Mouse (Mus musculus) adrenal gland (tissue): Measurements from ENCODE around the gene Tmem130.
"Not testable (repeated sequence)": the region's sequence is repeated elsewhere in the genome, so short reads cannot be mapped to it uniquely, and the experiment has no call there.

Experiments
- intact Hi-C: fragments of 180-260 bp; cut with DNase I; formaldehyde crosslinking; loops from one replicate; pipeline ENCODE4 v1.15.1; 2025
- long read RNA-seq, 2 experiments: library from polyadenylated mRNA; unstranded; transcript quantifications; one replicate each; pipeline ENCODE4 v2.0.0; 2020; ENCODE audit warnings: borderline replicate concordance in 1 of 2; ENCODE audit not compliant: insufficient replicate concordance in 1 of 2

Tmem130 gene
- long read RNA-seq, experiment 1, transcript Tmem130-201 (8 exons, 2,805 nt) = major isoform, 13 of 17 reads
- long read RNA-seq, experiment 1, partial matches to known transcripts = 3 of 17 reads
- long read RNA-seq, experiment 1, other reads (novel, unspliced or antisense) = 1 of 17 reads
- long read RNA-seq, experiment 2, transcript Tmem130-201 (8 exons, 2,805 nt) = major isoform, 13 of 16 reads
- long read RNA-seq, experiment 2, partial matches to known transcripts = 2 of 16 reads
- long read RNA-seq, experiment 2, other reads (novel, unspliced or antisense) = 1 of 16 reads

DNA sequence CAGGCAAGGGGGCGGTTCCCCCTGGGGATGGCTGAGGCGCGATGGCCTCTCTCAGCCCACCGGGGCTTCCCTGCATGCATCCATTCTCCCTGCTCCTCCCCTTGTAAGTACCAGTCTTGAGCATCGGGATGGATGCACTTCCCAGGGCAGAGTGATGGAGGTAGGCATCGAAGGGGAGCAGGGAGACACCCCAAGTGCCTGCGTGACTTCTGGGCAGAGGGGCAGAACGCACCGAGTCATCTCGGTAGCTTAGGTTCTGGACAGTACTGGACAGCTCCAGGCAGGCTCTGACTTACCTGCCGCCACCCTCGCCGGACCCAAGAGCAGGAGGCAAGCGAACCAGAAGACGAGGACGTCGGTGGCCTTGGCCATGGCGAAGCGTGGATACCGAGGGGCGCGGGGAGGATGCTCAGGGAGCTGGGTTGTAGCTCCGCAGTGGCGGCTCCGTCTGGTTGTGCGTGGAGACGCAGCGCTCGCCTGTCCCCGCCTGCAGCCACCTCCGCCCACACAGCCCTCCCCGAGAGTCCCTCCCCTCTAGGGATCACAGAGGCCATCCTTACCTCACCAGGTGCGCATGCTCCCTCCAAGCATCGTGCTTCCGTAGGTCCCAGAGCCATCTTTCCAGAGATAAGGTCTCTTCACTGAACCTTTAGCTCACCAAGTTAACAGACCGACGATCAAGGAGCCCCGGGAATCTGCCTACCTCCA lies at the start of gene Tmem130:
Gene Tmem130, minus strand, starts transcription at position 658 of the 708 bp plus-strand sequence.
- intact Hi-C loops = no loop called here

DNA sequence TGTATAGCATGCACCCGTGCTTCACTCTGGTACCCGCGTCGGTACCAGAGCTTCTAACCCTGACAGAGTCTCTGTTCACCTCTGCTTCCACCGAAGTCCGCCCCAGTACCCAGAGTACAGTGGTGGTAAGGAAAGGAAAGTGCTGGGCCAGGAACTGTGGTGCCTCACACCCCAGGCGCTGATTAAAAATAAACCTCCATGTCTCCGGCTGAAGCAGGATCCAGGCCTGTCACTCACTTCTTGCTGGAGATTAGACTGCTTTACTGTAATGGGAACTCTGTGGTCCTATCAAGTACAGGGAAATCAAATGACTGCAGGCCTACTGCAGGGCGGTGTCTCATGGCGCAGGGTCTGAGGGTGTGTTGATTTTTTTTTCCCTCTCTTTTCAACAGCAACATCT lies 45.3 kb upstream of the Tmem130 start:
- intact Hi-C loops = no loop called here

DNA sequence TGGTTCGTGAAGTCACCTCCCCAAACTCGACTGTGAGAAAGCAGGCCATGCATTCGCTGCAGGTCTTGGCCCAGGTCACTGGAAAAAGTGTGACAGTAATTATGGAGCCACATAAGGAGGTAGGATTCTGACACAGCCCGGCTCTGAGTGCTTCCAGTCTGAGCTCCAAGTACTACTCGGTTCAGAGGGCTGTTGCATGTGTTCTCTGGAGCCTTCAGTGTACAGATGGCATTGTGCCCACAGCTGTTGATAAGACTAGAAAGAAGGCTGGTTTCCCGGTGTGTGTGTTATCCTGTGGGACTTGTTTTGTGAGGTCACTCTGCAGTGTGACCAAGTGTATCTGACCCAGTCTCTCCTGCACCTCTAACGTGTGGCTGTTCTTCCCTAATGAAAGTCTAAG lies 42.6 kb upstream of the Tmem130 start:
- intact Hi-C loops = no loop called here

- intact Hi-C loops = no loop called here
These were observed 41.4 kb upstream of the Tmem130 start for GRCm38 (mm10) chr5:144803066-144803465.

- intact Hi-C loops = no loop called here
These were observed 35.5 kb upstream of the Tmem130 start for GRCm38 (mm10) chr5:144797116-144797515.

GRCm38 (mm10) chr5:144794687-144795086 lies 33.1 kb upstream of the Tmem130 start:
- intact Hi-C loops = loop anchor here (5.0 kb wide), 1 partner anchor 38 kb away; no protein-coding TSS in a partner anchor

- intact Hi-C loops = loop anchor here (5.0 kb wide), 1 partner anchor 39 kb away; no protein-coding TSS in a partner anchor
These were observed 31.8 kb upstream of the Tmem130 start for GRCm38 (mm10) chr5:144793374-144793773.

GRCm38 (mm10) chr5:144786464-144786863 lies 24.8 kb upstream of the Tmem130 start:
- intact Hi-C loops = loop anchor here (10.0 kb wide), 1 partner anchor 198 kb away; no protein-coding TSS in a partner anchor

DNA sequence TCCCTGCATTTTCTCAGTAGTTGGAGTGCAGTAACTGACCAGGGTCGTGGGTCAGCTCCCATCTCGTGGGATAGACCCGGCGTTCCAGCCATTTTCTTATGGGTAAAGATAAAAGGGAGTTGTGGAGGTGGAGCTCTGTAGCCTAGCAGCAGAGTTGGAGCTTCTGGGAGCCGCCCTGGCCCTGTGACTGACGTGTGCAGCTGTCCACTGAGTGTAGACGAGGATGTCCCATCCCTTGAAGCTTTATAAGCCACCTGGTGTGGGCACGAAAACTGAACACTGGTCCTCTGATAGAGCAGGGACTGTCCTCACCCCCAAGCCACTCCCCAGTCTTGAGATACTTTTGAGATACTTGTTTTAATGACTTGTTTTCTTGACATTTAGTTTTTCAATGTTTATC lies 19.0 kb upstream of the Tmem130 start:
- intact Hi-C loops = loop anchor here (5.0 to 10.0 kb wide), 2 partner anchors 42 to 204 kb away; no protein-coding TSS in a partner anchor

DNA sequence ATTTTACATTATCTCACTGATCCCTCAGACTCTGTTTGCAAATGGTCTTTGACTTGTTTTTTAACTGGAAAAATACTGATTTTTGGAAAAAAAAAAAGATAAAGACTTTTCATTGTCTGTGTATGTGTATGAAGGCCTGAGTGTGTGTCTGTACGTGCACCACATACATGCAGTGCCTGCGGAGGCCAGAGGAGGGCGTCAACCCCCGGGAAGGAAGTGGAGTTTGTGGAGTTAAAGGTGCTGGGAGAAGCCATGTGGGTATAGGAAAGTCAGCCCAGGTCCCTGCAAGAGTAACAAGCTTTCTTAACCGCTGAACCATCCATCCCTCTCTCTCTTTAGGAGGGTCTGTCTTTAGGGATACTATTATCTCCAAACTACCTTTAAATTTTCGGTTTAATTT lies 11.6 kb upstream of the Tmem130 start:
- intact Hi-C loops = no loop called here

DNA sequence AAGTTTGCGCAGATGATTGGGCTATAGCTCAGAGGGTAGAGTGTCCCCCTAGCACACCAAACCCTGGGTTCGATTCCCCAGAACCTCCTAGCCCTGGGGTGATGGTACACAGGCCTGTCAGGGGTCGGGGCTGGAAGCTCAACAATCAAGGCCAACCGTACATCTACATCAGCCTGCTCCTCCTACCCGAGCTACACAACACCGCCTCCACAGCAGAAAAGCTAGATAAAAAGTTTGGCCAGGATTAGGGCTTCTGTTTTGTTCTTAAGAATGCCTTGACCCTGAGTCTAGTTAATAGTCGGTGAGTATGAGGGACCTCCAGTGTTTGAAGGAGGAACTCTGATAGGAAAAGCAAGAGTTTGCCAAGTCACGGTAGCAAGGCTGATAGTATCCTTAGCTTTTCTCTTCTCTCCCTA lies 7.5 kb upstream of the Tmem130 start:
- intact Hi-C loops = no loop called here

- intact Hi-C loops = no loop called here
These were observed 6.6 kb upstream of the Tmem130 start for GRCm38 (mm10) chr5:144767911-144768841.

DNA sequence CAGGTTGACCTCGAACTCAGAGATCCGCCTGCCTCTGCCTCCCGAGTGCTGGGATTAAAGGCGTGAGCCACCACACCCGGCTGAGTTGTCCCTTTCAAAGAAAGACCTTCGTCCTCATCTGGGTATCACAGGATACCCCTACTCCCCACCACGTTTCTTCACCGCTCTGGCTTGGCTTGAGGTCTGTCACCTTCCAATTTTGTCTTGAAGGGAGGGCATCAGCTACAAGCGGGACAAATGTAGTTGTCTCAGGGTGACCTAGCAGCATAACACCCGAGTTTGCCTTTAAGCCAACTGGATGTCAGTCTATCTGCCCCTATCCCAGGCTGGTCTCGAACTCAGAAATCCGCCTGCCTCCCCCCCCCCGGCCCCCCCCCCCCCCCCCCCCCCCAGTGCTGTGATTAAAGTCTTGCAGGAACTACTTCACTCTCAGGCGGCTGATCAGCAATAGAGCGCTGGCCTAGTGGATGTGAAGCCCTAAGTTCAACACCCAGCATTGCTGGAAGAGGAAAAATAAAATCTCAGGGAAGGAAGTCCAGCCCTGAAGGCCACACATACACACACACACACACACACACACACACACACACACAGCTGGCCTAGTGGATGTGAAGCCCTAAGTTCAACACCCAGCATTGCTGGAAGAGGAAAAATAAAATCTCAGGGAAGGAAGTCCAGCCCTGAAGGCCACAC lies 5.6 kb upstream of the Tmem130 start, which contains the start of gene Trrap:
Gene Trrap, plus strand, starts transcription at position 627 of the 693 bp plus-strand sequence.
- intact Hi-C loops = not testable (repeated sequence)

DNA sequence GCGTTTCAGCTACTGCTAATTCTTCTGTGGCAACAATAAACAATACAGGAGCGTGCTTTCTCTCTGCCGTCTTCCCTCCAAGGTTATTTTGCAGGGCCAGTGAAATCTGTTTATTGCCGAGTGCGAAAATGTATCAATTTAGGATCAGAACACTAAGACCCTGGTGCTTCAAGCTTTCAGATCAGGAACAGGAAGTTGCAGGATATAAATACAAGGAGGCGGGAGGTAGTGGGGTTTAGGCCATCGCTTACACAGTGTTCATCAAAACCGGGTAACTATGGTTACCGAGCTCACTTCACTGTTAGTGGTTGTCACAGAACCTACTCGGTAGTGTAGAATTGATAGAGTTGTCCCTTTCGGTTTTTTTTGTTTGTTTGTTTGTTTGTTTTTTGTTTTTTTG lies 5.0 kb upstream of the Tmem130 start:
- intact Hi-C loops = no loop called here

DNA sequence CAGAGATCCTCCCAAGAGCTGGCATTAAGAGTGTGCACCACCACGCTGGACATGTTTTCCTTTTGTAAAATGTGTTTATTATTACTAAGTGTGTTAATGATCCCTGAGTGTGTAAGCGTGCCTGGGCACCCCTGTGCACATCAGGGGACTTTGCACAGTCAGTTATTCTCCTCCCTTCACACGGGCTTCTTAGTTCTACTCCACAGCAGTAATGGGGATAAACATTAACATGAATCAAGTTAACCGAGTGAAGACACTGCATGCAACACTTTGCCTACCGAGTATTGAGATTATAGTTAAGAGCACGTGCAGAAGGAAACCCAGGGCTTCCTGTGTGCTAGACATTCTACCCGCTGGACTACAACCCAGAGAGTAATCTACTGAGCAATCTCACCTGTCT lies 4.4 kb upstream of the Tmem130 start:
- intact Hi-C loops = no loop called here

- intact Hi-C loops = loop anchor here (10.0 kb wide), 1 partner anchor 494 kb away; no protein-coding TSS in a partner anchor
These were observed 3.2 kb downstream of the Tmem130 start for GRCm38 (mm10) chr5:144758422-144758821.

- intact Hi-C loops = loop anchor here (10.0 kb wide), 1 partner anchor 493 kb away; no protein-coding TSS in a partner anchor
These were observed 4.2 kb downstream of the Tmem130 start for GRCm38 (mm10) chr5:144757402-144757801.

DNA sequence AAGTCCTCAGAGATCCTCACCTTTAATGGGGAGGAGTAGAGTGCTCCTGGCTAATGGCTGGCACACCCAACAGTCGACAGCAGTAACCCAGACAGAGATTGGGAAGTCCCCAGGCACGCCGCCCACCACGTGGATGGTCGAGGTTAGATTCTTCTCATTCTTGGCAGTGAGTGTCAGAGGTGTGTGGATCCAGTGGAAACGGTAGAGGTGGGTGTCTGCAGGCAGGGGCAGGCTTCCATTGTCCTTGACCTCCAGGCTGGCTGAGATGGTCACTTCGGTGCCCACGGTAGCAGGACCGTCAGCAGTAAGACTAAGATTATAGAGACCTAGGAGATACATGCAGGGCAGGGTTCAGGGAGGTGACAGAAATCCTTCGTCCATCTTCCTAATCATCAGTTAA lies 6.4 kb downstream of the Tmem130 start:
- intact Hi-C loops = loop anchor here (10.0 kb wide), 1 partner anchor 490 kb away; no protein-coding TSS in a partner anchor

DNA sequence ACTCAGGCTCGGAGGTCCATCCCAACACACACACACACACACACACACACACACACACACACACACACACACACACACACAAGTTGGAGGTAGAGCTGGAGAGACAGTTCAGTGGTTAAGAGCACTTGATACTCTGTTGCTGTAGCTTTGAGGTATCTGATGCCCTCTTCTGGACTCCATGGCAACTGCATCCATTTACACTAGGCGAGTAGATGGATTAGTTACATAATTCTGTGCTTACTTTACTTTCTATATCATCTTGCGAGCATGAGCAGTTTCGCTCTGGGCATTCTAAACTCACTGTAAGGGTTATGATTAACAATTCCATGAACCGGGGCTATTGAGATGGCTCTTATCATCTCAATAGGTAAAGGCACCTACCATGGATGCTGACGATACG lies 8.6 kb downstream of the Tmem130 start:
- intact Hi-C loops = loop anchor here (10.0 kb wide), 1 partner anchor 488 kb away; no protein-coding TSS in a partner anchor

- intact Hi-C loops = loop anchor here (10.0 kb wide), 1 partner anchor 488 kb away; no protein-coding TSS in a partner anchor
These were observed 9.2 kb downstream of the Tmem130 start for GRCm38 (mm10) chr5:144752432-144752831.
